Mouse (Mus musculus) limb, embryonic 14.5 days (tissue): ENCODE measurements at regions not wholly inside any gene's neighbourhood (a gene's known extent, or its start where the extent isn't known, plus 50 kb on each side); places are given as distances from the start of the nearest gene placed in this dataset.

ENCODE experiments used
- ATAC-seq: fragments of 200-750 bp; cut with Nextera tagmentation; 2 replicates; pipeline ENCODE4 v1.8.0; 2017; ENCODE audit warnings: low read depth, moderate number of reproducible peaks, moderate TSS enrichment; ENCODE audit not compliant: low FRiP score
- DNase-seq: peaks from one replicate; pipeline ENCODE4 v3.0.0-alpha.2; 2015; ENCODE audit warnings: low spot score
- H3K27ac ChIP-seq: fragments of 300-500 bp; sonication (generic); replicated peaks from 2 replicates; pipeline ENCODE4 v1.5.1; 2014; ENCODE audit warnings: low read depth, mild to moderate bottlenecking, low read length, moderate library complexity, mixed read lengths
- H3K27me3 ChIP-seq: fragments of 300-500 bp; sonication (generic); 2 replicates; pipeline ENCODE4 v1.6.1; 2014; ENCODE audit warnings: low read length, mixed read lengths; ENCODE audit not compliant: control insufficient read depth, insufficient read depth
- H3K36me3 ChIP-seq: fragments of 300-500 bp; sonication (generic); 2 replicates; pipeline ENCODE4 v1.6.1; 2014; ENCODE audit warnings: mild to moderate bottlenecking, low read length, moderate library complexity, mixed read lengths; ENCODE audit not compliant: control insufficient read depth, insufficient read depth
- H3K4me1 ChIP-seq: fragments of 300-500 bp; sonication (generic); 2 replicates; pipeline ENCODE4 v1.6.1; 2014; ENCODE audit warnings: antibody characterized with exemption, low read length, mixed read lengths; ENCODE audit not compliant: control insufficient read depth, insufficient read depth
- H3K4me2 ChIP-seq: fragments of 300-500 bp; sonication (generic); replicated peaks from 2 replicates; pipeline ENCODE4 v1.6.1; 2014; ENCODE audit warnings: low read depth, mild to moderate bottlenecking, low read length, moderate library complexity; ENCODE audit not compliant: severe bottlenecking
- H3K4me3 ChIP-seq: fragments of 300-500 bp; sonication (generic); replicated peaks from 2 replicates; pipeline ENCODE4 v1.5.1; 2014; ENCODE audit warnings: low read length
- H3K9ac ChIP-seq: fragments of 300-500 bp; sonication (generic); 2 replicates; pipeline ENCODE4 v1.6.1; 2014; ENCODE audit warnings: mild to moderate bottlenecking, low read depth, low read length, moderate library complexity; ENCODE audit not compliant: severe bottlenecking
- H3K9me3 ChIP-seq: fragments of 300-500 bp; sonication (generic); 2 replicates; pipeline ENCODE4 v1.6.1; 2016; ENCODE audit warnings: low read length; ENCODE audit not compliant: control insufficient read depth
- POLR2A ChIP-seq: fragments of 200-500 bp; IDR thresholded peaks from 2 replicates; pipeline ENCODE4 v1.8.0; 2012; ENCODE audit warnings: inconsistent platforms, mild to moderate bottlenecking, moderate library complexity, borderline replicate concordance; ENCODE audit not compliant: insufficient read depth, insufficient read length; ENCODE audit errors: extremely low read depth
- WGBS: fragments of 180-500 bp; shearing (Covaris S2); extraction: QIAGEN DNeasy Blood & Tissue Kit; methylation state at CpG from one replicate; pipeline ENCODE4 v1.1.7; 2014; 5-methylcytosine and 5-hydroxymethylcytosine counted together

DNA sequence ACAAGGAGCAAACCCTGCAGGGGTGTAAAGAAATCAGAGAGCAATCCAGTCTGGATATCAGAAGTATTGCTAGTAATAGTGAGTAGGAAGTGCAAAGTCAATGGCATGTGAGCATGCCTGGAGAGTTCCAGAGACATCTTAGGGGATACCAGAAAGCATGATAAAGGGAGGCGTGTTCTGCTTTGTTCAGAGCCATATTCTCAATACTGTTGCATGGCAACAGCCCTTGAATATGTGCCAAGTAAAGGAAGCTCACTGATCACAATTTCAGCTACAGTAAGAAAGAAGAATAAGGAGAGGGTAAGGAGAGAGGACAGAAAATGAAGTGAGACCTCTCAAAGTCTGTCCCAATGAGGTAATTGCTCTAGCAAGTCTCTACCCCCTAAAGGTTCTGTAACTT is 92.1 kb upstream of the Thrb start:
- Histone ChIP-seq H3K27ac (no peak overlapping the region), H3K9me3 (no peaks in the 10 kb centered on the region), H3K9ac (no peak overlapping the region), H3K36me3 (no peaks in the 10 kb centered on the region), H3K4me3 (no peak overlapping the region), H3K4me1 (no peaks in the 10 kb centered on the region), H3K4me2 (no peak overlapping the region), H3K27me3 (no peaks in the 10 kb centered on the region)
- DNase-seq (no peak), ATAC-seq (no peak)
- 78% methylated on average over 1 of the region's 1 CpGs for WGBS
- TF ChIP-seq POLR2A = no peak

DNA sequence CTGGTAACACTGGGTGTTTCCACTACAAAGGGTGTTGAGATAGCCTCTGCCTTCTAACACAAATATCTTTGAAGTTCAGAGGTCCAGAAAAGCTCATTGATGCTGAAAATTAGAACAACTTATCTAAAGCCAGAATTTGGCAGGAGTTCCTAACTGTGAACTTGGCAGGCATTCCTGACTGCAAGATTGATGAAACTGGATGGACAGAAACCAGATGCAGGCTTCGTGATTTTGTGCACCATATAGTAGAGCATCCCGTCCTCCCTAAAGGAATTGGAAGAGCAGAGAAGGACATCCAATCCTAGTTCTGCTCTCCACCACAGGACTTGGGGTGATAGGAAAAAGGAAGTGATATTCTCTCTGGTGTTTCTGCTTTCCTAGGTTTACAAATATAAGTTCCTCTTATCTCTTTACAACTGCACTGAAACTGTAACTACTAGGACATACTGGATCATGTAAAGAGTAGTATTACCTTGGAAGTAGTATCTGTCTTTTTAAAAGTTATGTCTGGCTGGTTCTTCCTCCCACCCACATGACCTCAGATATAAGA is 90.9 kb upstream of the Thrb start:
- Histone ChIP-seq H3K36me3 (no peaks in the 10 kb centered on the region), H3K9ac (no peak overlapping the region), H3K4me1 (no peaks in the 10 kb centered on the region), H3K4me3 (no peak overlapping the region), H3K27me3 (no peaks in the 10 kb centered on the region), H3K9me3 (no peaks in the 10 kb centered on the region), H3K4me2 (no peak overlapping the region), H3K27ac (no peak overlapping the region)
- no peak for ATAC-seq
- 75% methylated on average over 2 of the region's 2 CpGs for WGBS
- DNase-seq = peak; percentile 11
- TF ChIP-seq POLR2A = no peak

- TF ChIP-seq POLR2A = no peak
- no peak overlapping the region for H3K4me3 ChIP-seq
- H3K4me1 ChIP-seq = no peaks in the 10 kb centered on the region
- no peak overlapping the region for H3K27ac ChIP-seq
- no peak overlapping the region for H3K4me2 ChIP-seq
- H3K9ac ChIP-seq = no peak overlapping the region
- no peak for ATAC-seq
- no peak for DNase-seq
- no peaks in the 10 kb centered on the region for H3K36me3 ChIP-seq
- H3K9me3 ChIP-seq = no peaks in the 10 kb centered on the region
- H3K27me3 ChIP-seq = no peaks in the 10 kb centered on the region
- 56% methylated on average over 1 of the region's 1 CpGs for WGBS
Measured at GRCm38 (mm10) chr14:17578776-17579175, 81.3 kb upstream of the Thrb start.

DNA sequence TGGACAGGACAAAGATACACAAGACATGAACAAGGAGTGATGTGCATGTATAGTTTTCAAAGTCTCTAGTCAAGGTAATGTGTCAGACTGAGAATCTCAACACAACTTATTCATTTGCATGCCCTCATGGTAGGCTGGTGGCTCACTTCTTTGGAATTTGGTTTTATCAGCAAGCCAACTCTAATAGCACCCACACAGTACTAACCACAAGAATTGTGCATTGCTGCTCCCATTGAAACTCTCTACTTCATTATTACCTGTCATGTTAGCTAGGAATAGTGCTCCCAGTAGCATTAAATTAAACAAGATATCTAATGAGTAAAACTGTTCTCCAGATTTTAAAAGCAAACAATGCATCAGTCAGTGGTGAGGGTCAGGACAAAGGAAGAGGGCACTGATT is 70.5 kb upstream of the Thrb start:
- Histone ChIP-seq H3K9me3 (no peaks in the 10 kb centered on the region), H3K9ac (no peak overlapping the region), H3K36me3 (no peaks in the 10 kb centered on the region), H3K27ac (no peak overlapping the region), H3K27me3 (no peaks in the 10 kb centered on the region), H3K4me1 (no peaks in the 10 kb centered on the region), H3K4me2 (no peak overlapping the region), H3K4me3 (no peak overlapping the region)
- ATAC-seq = no peak
- DNase-seq = no peak
- TF ChIP-seq POLR2A = no peak

GRCm38 (mm10) chr14:17599553-17599952 is 60.5 kb upstream of the Thrb start:
- Histone ChIP-seq H3K27ac (no peak overlapping the region), H3K4me3 (no peak overlapping the region), H3K27me3 (no peaks in the 10 kb centered on the region), H3K9me3 (no peaks in the 10 kb centered on the region), H3K4me2 (no peak overlapping the region), H3K36me3 (no peaks in the 10 kb centered on the region), H3K4me1 (no peaks in the 10 kb centered on the region), H3K9ac (no peak overlapping the region)
- no peak for TF ChIP-seq POLR2A
- ATAC-seq = no peak
- 75% methylated on average over 5 of the region's 5 CpGs for WGBS
- no peak for DNase-seq

DNA sequence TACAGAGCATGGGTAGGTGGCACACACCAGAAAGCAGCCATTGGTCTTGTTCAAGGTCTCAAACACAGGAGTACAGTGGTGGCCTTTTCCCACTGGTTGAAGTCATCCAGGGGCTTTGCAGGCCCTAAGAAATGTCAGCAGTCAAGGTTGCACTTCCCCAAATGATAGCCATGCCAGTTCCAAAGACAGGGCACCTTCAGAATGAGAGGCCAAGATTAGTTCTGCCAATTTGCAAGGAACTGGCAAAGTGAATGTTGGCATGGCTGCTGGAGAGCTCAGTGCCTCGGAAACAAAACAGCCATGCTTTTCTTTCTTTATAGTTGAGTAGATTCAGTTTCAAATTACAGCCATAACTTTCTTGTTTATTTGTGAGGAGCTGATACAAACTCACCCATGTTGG is 57.7 kb upstream of the Thrb start:
- no peaks in the 10 kb centered on the region for H3K9me3 ChIP-seq
- H3K9ac ChIP-seq = no peak overlapping the region
- H3K4me3 ChIP-seq = no peak overlapping the region
- H3K4me1 ChIP-seq = no peaks in the 10 kb centered on the region
- H3K36me3 ChIP-seq = no peaks in the 10 kb centered on the region
- H3K27ac ChIP-seq = no peak overlapping the region
- no peaks in the 10 kb centered on the region for H3K27me3 ChIP-seq
- no peak for TF ChIP-seq POLR2A
- H3K4me2 ChIP-seq = no peak overlapping the region
- DNase-seq = no peak
- 89% methylated on average over 1 of the region's 1 CpGs for WGBS
- no peak for ATAC-seq
